Mouse (Mus musculus): Measurements from ENCODE around the gene Gnb1. TPM values are rescaled to one million over a fixed set of nuclear protein-coding genes. Genes with fewer than 3 reads are reported as not detected.

The Gnb1 gene
- polyA plus RNA-seq, 1 experiment from 2014 or later, result 1,252 TPM

DNA sequence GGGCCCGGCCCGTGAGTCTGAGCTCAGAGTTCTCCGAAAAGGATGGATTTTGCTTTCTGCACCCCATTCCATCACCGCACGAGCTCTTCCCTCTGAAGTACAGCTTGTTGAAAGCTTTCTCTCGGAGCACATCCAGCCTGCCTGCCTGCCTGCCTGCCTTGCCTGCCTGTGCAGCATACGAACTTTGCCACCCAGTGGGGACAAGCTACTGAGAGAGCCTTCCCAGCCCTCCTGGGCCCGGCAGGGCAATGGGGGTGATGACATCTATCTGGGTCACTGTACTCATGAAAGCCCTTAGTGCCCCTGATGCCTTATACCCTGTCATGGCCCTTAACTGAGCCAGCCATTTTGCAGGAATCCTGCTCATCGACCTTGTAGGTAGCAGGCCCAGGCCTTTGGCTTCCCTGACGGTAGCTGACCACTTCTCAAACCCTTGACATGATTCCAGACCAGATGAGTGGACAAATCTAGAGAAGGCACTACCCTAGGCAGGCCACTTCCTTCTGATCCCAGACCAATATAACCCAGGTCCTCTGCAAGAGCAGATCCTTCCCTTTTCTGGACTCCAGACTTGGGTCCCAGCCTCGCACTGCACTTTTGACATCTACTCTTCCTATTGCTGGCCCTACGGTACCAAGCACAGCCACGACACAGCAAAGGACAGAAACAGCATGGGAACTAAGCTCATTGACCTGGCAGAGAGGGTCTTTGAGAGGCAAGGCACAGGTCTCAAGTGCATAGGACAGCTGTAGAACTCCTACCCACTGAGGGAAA lies 23.7 kb upstream of the Gnb1 start:
- no peak overlapping the region for H3K4me2 ChIP-seq (ENCODE audit: low read length)
- 82% methylated on average over 13 of the region's 13 CpGs for WGBS
- no peak for ATAC-seq
- H3K27ac ChIP-seq (ENCODE audit: low read length), result no peak overlapping the region
- no peak overlapping the region for H3K9ac ChIP-seq (ENCODE audit: low read depth, low read length)
- H3K4me3 ChIP-seq (ENCODE audit: low read depth, low read length), result no peak overlapping the region
- no peaks in the 10 kb centered on the region for H3K27me3 ChIP-seq (ENCODE audit: control insufficient read depth, insufficient read depth, low read depth, low read length)
- H3K4me1 ChIP-seq (ENCODE audit: control insufficient read depth, insufficient read depth, low read length), result 0 out of 2 replicates have a peak, but pooled peaks cover 2% of the 10 kb centered on the region
- H3K9me3 ChIP-seq (replicated peaks; ENCODE audit: control insufficient read depth, low read length, poor library complexity, severe bottlenecking), result no peaks in the 10 kb centered on the region
- H3K36me3 ChIP-seq (ENCODE audit: control insufficient read depth, insufficient read depth, low read length), result no peaks in the 10 kb centered on the region

DNA sequence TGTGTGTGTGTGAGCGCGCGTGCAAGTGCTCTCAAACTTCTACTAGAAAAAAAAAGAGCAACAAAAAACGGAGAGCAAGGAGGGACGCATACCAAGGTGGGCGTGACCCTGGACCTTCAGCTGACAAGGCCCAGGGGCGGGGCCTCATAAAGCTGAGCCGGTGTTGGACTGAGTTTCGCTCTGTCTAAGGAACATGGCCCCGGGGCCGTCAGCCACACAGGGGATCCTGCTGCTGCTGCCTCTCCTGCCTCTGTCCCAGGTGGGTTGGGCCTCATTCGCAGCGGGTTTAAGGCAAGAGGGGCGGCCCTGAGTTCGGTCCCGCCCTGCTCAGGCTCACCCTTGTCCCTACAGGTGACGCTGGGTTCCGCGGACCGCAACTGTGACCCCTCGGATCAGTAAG lies 22.2 kb upstream of the Gnb1 start, which contains the start of gene Tmem52:
Tmem52 (plus strand) TSS at position 163 of the 400 bp plus-strand sequence.
- Histone ChIP-seq H3K4me2 (ENCODE audit: low read length) (no peak within 1 kb of the TSS), H3K4me1 (ENCODE audit: control insufficient read depth, insufficient read depth, low read length) (peaks cover 2% of the 10 kb centered on the region; the same call in 1 of the 2 replicates), H3K27me3 (ENCODE audit: control insufficient read depth, insufficient read depth, low read depth, low read length) (no peaks in the 10 kb centered on the region), H3K9ac (ENCODE audit: low read depth, low read length) (no peak within 1 kb of the TSS), H3K27ac (ENCODE audit: low read length) (no peak within 1 kb of the TSS), H3K36me3 (ENCODE audit: control insufficient read depth, insufficient read depth, low read length) (no peaks in the 10 kb centered on the region), H3K9me3 (replicated peaks; ENCODE audit: control insufficient read depth, low read length, poor library complexity, severe bottlenecking) (no peaks in the 10 kb centered on the region), H3K4me3 (ENCODE audit: low read depth, low read length) (no peak within 1 kb of the TSS)
- WGBS, result 14% methylated on average over 21 of the region's 21 CpGs
- ATAC-seq, result no peak

DNA sequence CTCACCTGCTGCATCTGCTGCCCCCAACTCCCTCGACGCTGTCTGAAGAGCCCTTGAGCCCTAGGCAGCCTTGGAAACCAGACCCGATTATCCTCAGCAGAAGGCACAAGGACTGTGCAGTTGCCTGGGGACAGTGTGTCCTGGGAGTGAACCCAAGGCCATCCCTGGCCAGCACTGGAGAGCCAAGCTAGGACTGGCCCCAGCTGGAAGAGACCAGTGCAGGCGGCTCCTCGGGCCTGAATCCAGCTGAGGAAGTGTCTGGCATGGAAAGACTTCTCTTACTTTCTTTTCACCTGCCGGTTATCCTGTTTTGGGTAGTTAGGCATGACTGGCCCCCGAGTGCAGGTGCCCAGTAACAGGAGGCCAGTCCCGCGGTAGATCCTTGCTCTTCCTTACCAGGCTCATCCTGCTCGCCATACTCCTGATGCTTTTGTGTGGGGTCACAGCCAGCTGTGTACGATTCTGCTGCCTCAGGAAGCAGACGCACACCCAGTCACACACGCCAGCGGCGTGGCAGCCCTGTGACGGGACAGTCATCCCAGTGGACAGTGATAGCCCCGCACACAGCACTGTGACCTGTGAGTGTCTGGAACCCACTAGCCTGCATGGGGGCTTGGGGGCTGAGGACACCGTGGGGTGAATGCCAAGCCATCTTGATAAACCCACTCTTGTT lies 21.4 kb upstream of the Gnb1 start:
- no peak overlapping the region for H3K4me3 ChIP-seq (ENCODE audit: low read depth, low read length)
- no peak overlapping the region for H3K27ac ChIP-seq (ENCODE audit: low read length)
- WGBS, result 81% methylated on average over 18 of the region's 18 CpGs
- H3K4me1 ChIP-seq (ENCODE audit: control insufficient read depth, insufficient read depth, low read length), result peaks cover 2% of the 10 kb centered on the region; the same call in 1 of the 2 replicates
- H3K9me3 ChIP-seq (replicated peaks; ENCODE audit: control insufficient read depth, low read length, poor library complexity, severe bottlenecking), result no peaks in the 10 kb centered on the region
- no peak overlapping the region for H3K4me2 ChIP-seq (ENCODE audit: low read length)
- no peak for ATAC-seq
- no peaks in the 10 kb centered on the region for H3K27me3 ChIP-seq (ENCODE audit: control insufficient read depth, insufficient read depth, low read depth, low read length)
- H3K36me3 ChIP-seq (ENCODE audit: control insufficient read depth, insufficient read depth, low read length), result no peaks in the 10 kb centered on the region
- H3K9ac ChIP-seq (ENCODE audit: low read depth, low read length), result no peak overlapping the region

DNA sequence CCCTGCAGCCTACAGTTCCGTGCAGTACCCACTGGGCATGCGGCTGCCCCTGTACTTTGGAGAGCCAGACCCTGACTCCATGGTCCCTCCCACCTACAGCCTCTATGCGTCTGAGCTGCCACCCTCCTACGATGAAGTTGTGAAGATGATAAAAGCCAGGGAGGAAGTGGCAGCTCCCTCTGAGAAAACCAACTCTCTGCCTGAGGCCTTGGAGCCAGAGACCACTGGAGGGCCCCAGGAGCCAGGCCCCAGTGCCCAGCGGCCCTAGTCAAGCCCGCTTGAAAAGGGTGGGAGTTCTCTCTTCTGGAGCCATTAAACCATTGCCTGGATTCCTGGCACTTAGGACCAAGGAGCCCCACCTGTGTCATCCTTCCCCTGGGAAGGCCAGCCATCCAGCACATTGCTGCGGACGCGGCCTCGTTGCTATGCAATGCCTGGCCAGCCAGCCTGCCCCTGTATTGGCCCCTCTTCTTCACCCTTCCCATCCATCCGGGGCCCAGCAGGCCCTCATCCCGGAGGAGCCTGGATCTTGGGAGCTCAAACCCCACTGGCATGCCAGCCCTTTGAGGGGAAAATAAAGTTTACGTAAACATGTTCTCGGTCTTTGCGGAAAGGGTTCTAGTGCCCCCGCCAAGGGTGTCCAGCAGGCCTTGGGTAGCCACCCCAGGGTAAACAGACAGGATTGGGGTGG lies 20.8 kb upstream of the Gnb1 start:
- H3K27ac ChIP-seq (ENCODE audit: low read length), result no peak overlapping the region

DNA sequence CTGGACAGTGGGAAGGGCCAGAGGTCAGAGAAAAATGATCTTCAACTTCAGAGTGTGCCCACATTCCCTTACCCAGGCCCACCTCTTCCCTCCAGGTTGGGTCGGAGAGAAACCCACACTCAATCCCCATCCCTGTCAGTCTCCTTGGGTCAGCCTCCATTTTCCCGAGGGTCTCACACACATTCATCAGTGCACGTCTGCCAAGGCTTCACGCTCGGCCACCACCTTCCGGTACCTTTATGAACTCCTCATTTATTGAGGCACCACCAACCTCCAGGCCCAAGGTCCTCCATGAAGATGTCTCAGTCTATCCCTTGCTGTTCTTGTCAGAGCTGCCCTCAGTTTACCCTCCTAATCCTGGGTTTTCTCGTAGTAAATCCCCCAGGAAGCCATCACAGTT lies 20.2 kb upstream of the Gnb1 start:
- no peak overlapping the region for H3K9ac ChIP-seq (ENCODE audit: low read depth, low read length)
- 84% methylated on average over 7 of the region's 7 CpGs for WGBS
- ATAC-seq, result no peak

More for the DNA sequence above, 20.8 kb upstream of the Gnb1 start:
- Histone ChIP-seq H3K4me2 (ENCODE audit: low read length) (no peak overlapping the region), H3K4me1 (ENCODE audit: control insufficient read depth, insufficient read depth, low read length) (peaks cover 2% of the 10 kb centered on the region; the same call in 1 of the 2 replicates), H3K27me3 (ENCODE audit: control insufficient read depth, insufficient read depth, low read depth, low read length) (no peaks in the 10 kb centered on the region), H3K9me3 (replicated peaks; ENCODE audit: control insufficient read depth, low read length, poor library complexity, severe bottlenecking) (no peaks in the 10 kb centered on the region), H3K9ac (ENCODE audit: low read depth, low read length) (no peak overlapping the region), H3K36me3 (ENCODE audit: control insufficient read depth, insufficient read depth, low read length) (no peaks in the 10 kb centered on the region), H3K4me3 (ENCODE audit: low read depth, low read length) (no peak overlapping the region)
- 84% methylated on average over 16 of the region's 16 CpGs for WGBS
- no peak for ATAC-seq

DNA sequence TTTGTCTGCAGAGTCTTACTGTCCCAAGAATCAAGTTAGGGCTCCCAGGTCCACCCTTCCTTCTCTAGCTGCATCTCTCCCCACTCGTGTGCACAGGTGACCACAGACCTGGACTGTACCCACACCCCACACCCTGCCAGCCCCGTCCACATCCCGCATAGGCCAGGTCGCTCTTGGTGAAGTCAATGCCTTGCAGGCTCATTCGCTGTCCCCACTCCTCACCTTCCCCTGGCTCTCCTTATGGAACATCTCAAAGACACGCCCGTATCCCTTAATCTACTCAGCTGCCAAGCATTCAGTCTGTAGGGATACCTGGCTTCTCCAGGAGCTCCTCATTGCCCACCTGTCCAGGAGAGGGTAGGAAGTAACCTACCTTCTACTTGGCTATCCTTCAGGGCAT lies 19.8 kb upstream of the Gnb1 start:
- Histone ChIP-seq H3K36me3 (ENCODE audit: control insufficient read depth, insufficient read depth, low read length) (no peaks in the 10 kb centered on the region), H3K4me3 (ENCODE audit: low read depth, low read length) (no peak overlapping the region), H3K4me1 (ENCODE audit: control insufficient read depth, insufficient read depth, low read length) (peaks cover 2% of the 10 kb centered on the region; the same call in 1 of the 2 replicates), H3K9ac (ENCODE audit: low read depth, low read length) (no peak overlapping the region), H3K27me3 (ENCODE audit: control insufficient read depth, insufficient read depth, low read depth, low read length) (no peaks in the 10 kb centered on the region), H3K27ac (ENCODE audit: low read length) (no peak overlapping the region), H3K4me2 (ENCODE audit: low read length) (no peak overlapping the region), H3K9me3 (replicated peaks; ENCODE audit: control insufficient read depth, low read length, poor library complexity, severe bottlenecking) (no peaks in the 10 kb centered on the region)
- 90% methylated on average over 7 of the region's 7 CpGs for WGBS
- ATAC-seq, result no peak

More for the DNA sequence above, 20.2 kb upstream of the Gnb1 start:
- Histone ChIP-seq H3K9me3 (replicated peaks; ENCODE audit: control insufficient read depth, low read length, poor library complexity, severe bottlenecking) (no peaks in the 10 kb centered on the region), H3K27ac (ENCODE audit: low read length) (no peak overlapping the region), H3K36me3 (ENCODE audit: control insufficient read depth, insufficient read depth, low read length) (no peaks in the 10 kb centered on the region), H3K27me3 (ENCODE audit: control insufficient read depth, insufficient read depth, low read depth, low read length) (no peaks in the 10 kb centered on the region), H3K4me1 (ENCODE audit: control insufficient read depth, insufficient read depth, low read length) (peaks cover 2% of the 10 kb centered on the region; the same call in 1 of the 2 replicates), H3K4me3 (ENCODE audit: low read depth, low read length) (no peak overlapping the region), H3K4me2 (ENCODE audit: low read length) (no peak overlapping the region)

DNA sequence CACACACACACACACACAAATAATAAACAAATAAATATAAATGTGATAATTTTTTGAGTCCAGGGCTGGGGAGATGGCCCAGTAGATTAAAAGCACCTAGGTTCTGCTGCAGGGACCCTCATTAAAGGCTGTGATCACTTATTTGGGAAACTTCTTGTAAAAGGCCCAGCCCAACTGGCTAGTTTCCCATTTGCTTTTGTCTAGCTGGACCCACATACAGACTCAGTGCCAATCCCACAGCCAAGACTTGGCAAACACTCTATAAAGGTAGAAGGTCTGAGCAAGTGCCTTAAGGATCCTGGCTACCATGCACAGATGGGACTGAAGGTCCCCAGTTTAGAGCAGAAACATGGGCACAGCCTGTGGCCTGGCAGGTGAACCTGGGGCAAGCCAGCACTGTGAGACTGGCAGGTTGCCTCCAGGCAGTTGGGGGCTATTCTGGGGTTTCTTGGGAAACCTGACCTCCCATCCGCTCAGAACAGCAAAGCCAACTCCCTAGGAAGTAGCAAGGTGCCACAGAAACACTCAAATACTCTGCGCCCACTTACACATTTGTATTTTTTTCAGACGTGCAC lies 18.4 kb upstream of the Gnb1 start:
- Histone ChIP-seq H3K4me3 (ENCODE audit: low read depth, low read length) (no peak overlapping the region), H3K9ac (ENCODE audit: low read depth, low read length) (no peak overlapping the region), H3K4me1 (ENCODE audit: control insufficient read depth, insufficient read depth, low read length) (peaks cover 2% of the 10 kb centered on the region; the same call in 1 of the 2 replicates), H3K27me3 (ENCODE audit: control insufficient read depth, insufficient read depth, low read depth, low read length) (no peaks in the 10 kb centered on the region), H3K27ac (ENCODE audit: low read length) (no peak overlapping the region), H3K9me3 (replicated peaks; ENCODE audit: control insufficient read depth, low read length, poor library complexity, severe bottlenecking) (no peaks in the 10 kb centered on the region), H3K4me2 (ENCODE audit: low read length) (no peak overlapping the region), H3K36me3 (ENCODE audit: control insufficient read depth, insufficient read depth, low read length) (no peaks in the 10 kb centered on the region)
- no peak for ATAC-seq
- WGBS, result 83% methylated on average over 3 of the region's 3 CpGs

DNA sequence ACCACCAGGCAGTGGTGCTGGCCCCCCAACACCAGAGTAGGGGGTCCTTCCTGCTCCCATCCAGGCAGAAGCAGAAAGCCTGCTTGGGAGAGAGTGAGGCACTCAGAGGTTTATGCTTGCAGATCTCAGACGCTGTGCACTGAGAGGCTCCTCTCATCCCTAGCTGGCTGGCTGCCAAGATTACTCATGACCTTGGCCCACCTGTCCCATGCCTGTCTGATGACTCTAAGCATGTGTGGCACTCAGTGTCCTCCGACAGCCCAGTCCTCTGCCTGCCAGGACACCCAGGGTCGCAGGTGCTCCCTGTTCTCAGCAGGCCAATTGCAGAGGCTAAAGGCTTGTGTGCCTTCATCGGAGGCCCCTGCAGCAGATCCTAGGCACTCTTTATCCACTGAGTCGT lies 17.8 kb upstream of the Gnb1 start:
- H3K27ac ChIP-seq (ENCODE audit: low read length), result no peak overlapping the region

More for the DNA sequence above, 17.8 kb upstream of the Gnb1 start:
- no peaks in the 10 kb centered on the region for H3K36me3 ChIP-seq (ENCODE audit: control insufficient read depth, insufficient read depth, low read length)
- peaks cover 2% of the 10 kb centered on the region; the same call in 1 of the 2 replicates for H3K4me1 ChIP-seq (ENCODE audit: control insufficient read depth, insufficient read depth, low read length)
- 52% methylated on average over 5 of the region's 5 CpGs for WGBS
- no peaks in the 10 kb centered on the region for H3K27me3 ChIP-seq (ENCODE audit: control insufficient read depth, insufficient read depth, low read depth, low read length)
- no peak for ATAC-seq
- no peaks in the 10 kb centered on the region for H3K9me3 ChIP-seq (replicated peaks; ENCODE audit: control insufficient read depth, low read length, poor library complexity, severe bottlenecking)
- no peak overlapping the region for H3K9ac ChIP-seq (ENCODE audit: low read depth, low read length)
- H3K4me3 ChIP-seq (ENCODE audit: low read depth, low read length), result no peak overlapping the region
- no peak overlapping the region for H3K4me2 ChIP-seq (ENCODE audit: low read length)

Data from midbrain, embryonic 16.5 days (tissue).